Mouse (Mus musculus) heart, postnatal 0 days (tissue): ENCODE data around the gene Mast3. TPM values are rescaled to one million over a fixed set of nuclear protein-coding genes. Genes with fewer than 3 reads are reported as not detected.

ENCODE experiments used
- ATAC-seq: fragments of 200-750 bp; cut with Nextera tagmentation; 2 replicates; pipeline ENCODE4 v1.8.0; 2017; ENCODE audit warnings: low read depth, moderate number of reproducible peaks, moderate library complexity; ENCODE audit not compliant: insufficient read depth
- DNase-seq: peaks from one replicate; pipeline ENCODE4 v3.0.0-alpha.2; 2016; ENCODE audit warnings: low spot score
- H3K27ac ChIP-seq: fragments of 300-500 bp; sonication (generic); 2 replicates; pipeline ENCODE4 v1.5.1; 2014; ENCODE audit warnings: low read depth, mild to moderate bottlenecking
- H3K27me3 ChIP-seq: fragments of 300-500 bp; sonication (generic); 2 replicates; pipeline ENCODE4 v1.6.1; 2014; ENCODE audit warnings: low read length, mixed read lengths; ENCODE audit not compliant: control insufficient read depth, insufficient read depth
- H3K36me3 ChIP-seq: fragments of 300-500 bp; sonication (generic); replicated peaks from 2 replicates; pipeline ENCODE4 v1.6.1; 2014; ENCODE audit warnings: low read length, mixed read lengths; ENCODE audit not compliant: control insufficient read depth, insufficient read depth
- H3K4me1 ChIP-seq: fragments of 300-500 bp; sonication (generic); 2 replicates; pipeline ENCODE4 v1.6.1; 2014; ENCODE audit warnings: antibody characterized with exemption; ENCODE audit not compliant: control insufficient read depth, insufficient read depth
- H3K4me2 ChIP-seq: fragments of 300-500 bp; sonication (generic); 2 replicates; pipeline ENCODE4 v1.6.1; 2014; ENCODE audit warnings: low read depth, mild to moderate bottlenecking, low read length, moderate library complexity
- H3K4me3 ChIP-seq: fragments of 300-500 bp; sonication (generic); 2 replicates; pipeline ENCODE4 v1.5.1; 2014; ENCODE audit warnings: low read depth, low read length
- H3K9ac ChIP-seq: fragments of 300-500 bp; sonication (generic); replicated peaks from 2 replicates; pipeline ENCODE4 v1.6.1; 2014; ENCODE audit warnings: low read depth, low read length, mixed read lengths
- H3K9me3 ChIP-seq: fragments of 300-500 bp; sonication (generic); replicated peaks from 2 replicates; pipeline ENCODE4 v1.6.1; 2016; ENCODE audit warnings: low read length; ENCODE audit not compliant: control insufficient read depth
- CTCF ChIP-seq: IDR thresholded peaks from 2 replicates; pipeline ENCODE4 v1.5.1; 2016; ENCODE audit warnings: antibody characterized with exemption, control low read depth, low read depth
- EP300 ChIP-seq: IDR thresholded peaks from 2 replicates; pipeline ENCODE4 v1.6.1; 2016; ENCODE audit warnings: antibody characterized with exemption, low read depth
- WGBS: fragments of 180-500 bp; shearing (Covaris S2); extraction: QIAGEN DNeasy Blood & Tissue Kit; methylation state at CpG from one replicate; pipeline ENCODE4 v1.1.7; 2014; 5-methylcytosine and 5-hydroxymethylcytosine counted together
- polyA plus RNA-seq: library from polyadenylated mRNA; unstranded; fragments of >200 nt; fragmentation: Nextera tagmentation; extraction: Ambion mirVana; gene quantifications from 2 replicates; pipeline ENCODE4 v1.2.1, GENCODE M21; 2015
- total RNA-seq: library from RNA; depleted of rRNA; stranded (reverse); fragments of >200 nt; gene quantifications from 2 replicates; pipeline ENCODE4 v1.2.3, GENCODE M21; 2014; ENCODE audit warnings: low replicate concordance

The Mast3 gene
- total and polyA plus RNA-seq, 2 experiments from 2014 or later, result 2.3 to 5.6 TPM

GRCm38 (mm10) chr8:70763354-70763753 is 41.5 kb downstream of the Mast3 start:
- Histone ChIP-seq H3K9ac (no peak overlapping the region), H3K4me2 (no peak overlapping the region), H3K36me3 (peaks cover 11% of the 10 kb centered on the region), H3K4me1 (peaks cover 25% of the 10 kb centered on the region), H3K4me3 (no peak overlapping the region), H3K9me3 (no peaks in the 10 kb centered on the region), H3K27ac (no peak overlapping the region), H3K27me3 (no peaks in the 10 kb centered on the region)
- ATAC-seq, result no peak
- no peak for DNase-seq
- TF ChIP-seq CTCF (peak; percentile 66), EP300 (no peak)
- 6% methylated on average over 3 of the region's 3 CpGs for WGBS

- Histone ChIP-seq H3K9me3 (no peaks in the 10 kb centered on the region), H3K36me3 (peaks cover 16% of the 10 kb centered on the region), H3K4me2 (no peak overlapping the region), H3K4me3 (no peak overlapping the region), H3K27ac (0 out of 2 replicates have a peak overlapping the region, but pooled peaks have one; percentile 13), H3K27me3 (no peaks in the 10 kb centered on the region), H3K9ac (no peak overlapping the region), H3K4me1 (peaks cover 25% of the 10 kb centered on the region)
- TF ChIP-seq EP300 (no peak), CTCF (no peak)
- ATAC-seq (no peak), DNase-seq (no peak)
- WGBS, result 83% methylated on average over 1 of the region's 1 CpGs
Observed at GRCm38 (mm10) chr8:70762118-70762517, 42.7 kb downstream of the Mast3 start.

DNA sequence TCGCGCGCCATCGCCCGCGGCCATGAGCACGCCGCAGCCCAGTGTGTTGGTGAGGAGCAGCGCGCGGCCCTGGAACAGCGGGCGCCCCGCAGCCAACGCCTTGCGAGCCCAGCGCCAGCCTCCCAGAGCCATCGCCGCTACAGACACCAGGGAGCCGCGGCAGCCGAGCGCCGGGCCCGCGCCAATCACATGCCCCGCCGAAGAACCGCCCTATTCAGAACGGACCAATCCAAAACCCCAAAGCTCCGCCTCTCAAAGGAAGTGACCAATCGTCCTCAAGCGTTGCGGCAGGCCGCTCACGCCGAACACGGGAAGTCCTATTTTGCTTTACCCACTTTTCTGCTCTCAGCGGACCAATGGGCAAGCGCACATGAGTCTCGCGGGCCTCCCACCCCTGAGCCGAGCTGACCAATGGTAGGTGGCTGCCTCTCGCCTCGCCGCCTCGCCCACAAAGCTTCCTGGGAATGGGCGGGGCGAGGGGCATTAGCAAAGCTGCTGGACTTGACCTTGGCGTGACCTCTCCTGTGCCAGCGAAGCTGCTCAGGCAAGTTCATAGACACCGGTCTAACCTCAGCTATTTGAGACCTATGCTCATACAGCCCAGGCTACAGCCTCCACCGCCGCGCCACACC is 44.0 kb downstream of the Mast3 start, which contains the start of gene Mpv17l2:
Gene Mpv17l2 (minus strand): TSS at position 172 of the 632 bp plus-strand sequence.
- Histone ChIP-seq H3K27ac (peak within 1 kb of the TSS; percentile 75), H3K9ac (peak within 1 kb of the TSS; percentile 71), H3K4me1 (peaks cover 15% of the 10 kb centered on the region), H3K36me3 (peaks cover 28% of the 10 kb centered on the region), H3K4me3 (peak within 1 kb of the TSS; percentile 64), H3K4me2 (peak within 1 kb of the TSS; percentile 94), H3K27me3 (no peaks in the 10 kb centered on the region), H3K9me3 (no peaks in the 10 kb centered on the region)
- 1% methylated on average over 55 of the region's 55 CpGs for WGBS
- ATAC-seq, result peak; percentile 93
- DNase-seq, result peak; percentile 99
- TF ChIP-seq EP300 (no peak), CTCF (no peak)

DNA sequence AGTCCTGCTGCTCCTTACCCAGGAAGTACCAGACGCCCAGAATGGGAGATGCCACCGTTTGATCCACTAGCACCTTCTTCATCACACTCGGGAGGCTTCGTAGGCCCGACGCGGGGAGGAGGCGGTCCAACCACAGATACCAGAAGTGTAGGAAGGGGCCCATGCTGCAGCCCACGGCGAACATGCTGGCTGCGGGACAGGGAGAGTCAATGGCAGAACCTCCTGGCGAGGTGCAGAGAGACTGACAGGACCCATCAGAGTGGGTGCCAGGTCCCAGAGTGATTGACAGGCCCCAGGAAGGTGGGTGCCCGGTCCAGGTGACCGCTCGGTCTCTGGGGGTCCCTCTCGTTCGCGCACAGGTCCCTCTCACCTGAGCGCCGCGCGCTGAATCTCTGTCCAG is 44.5 kb downstream of the Mast3 start:
- DNase-seq (no peak), ATAC-seq (peak; percentile 1; the same call in 1 of the 2 replicates)
- Histone ChIP-seq H3K27ac (peak overlapping the region; percentile 75), H3K36me3 (peaks cover 28% of the 10 kb centered on the region), H3K4me2 (peak overlapping the region; percentile 94), H3K9me3 (no peaks in the 10 kb centered on the region), H3K9ac (peak overlapping the region; percentile 71), H3K27me3 (no peaks in the 10 kb centered on the region), H3K4me1 (peaks cover 14% of the 10 kb centered on the region), H3K4me3 (peak overlapping the region; percentile 64)
- WGBS, result under 1% methylated on average over 22 of the region's 22 CpGs
- no peak for TF ChIP-seq EP300
- no peak for TF ChIP-seq CTCF

GRCm38 (mm10) chr8:70758616-70759561 is 46.0 kb downstream of the Mast3 start:
- ATAC-seq, result no peak
- Histone ChIP-seq H3K9ac (no peak overlapping the region), H3K4me3 (no peak overlapping the region), H3K27ac (no peak overlapping the region), H3K36me3 (peaks cover 28% of the 10 kb centered on the region), H3K4me2 (no peak overlapping the region), H3K9me3 (no peaks in the 10 kb centered on the region), H3K27me3 (no peaks in the 10 kb centered on the region), H3K4me1 (peaks cover 21% of the 10 kb centered on the region)
- TF ChIP-seq EP300, result no peak
- no peak for TF ChIP-seq CTCF
- 58% methylated on average over 19 of the region's 19 CpGs for WGBS
- no peak for DNase-seq
